Mouse (Mus musculus): Measurements from ENCODE around the gene Trim10.

Trim10 gene

DNA sequence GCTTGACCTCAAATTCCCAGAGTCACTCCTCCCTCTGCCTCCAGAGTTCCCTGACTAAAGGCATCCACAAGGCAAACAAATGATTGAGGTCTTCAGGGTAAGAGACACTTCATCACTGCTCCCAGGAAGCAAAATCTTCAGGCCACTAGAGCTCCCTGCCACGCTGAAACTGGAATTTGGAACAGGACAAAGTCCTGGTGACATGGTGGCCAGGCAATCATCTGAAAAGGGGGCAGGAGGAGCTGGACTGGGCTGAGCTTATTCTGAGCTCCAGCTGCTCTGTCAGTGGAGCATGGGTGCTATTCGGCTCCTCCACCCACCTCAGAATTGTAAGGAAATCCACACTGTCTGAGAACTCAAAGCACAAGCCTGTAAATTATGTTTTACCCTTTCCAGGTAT, 42.7 kb downstream of the Trim10 start:
- DNase-seq (ENCODE audit: low spot score): no peak

DNA sequence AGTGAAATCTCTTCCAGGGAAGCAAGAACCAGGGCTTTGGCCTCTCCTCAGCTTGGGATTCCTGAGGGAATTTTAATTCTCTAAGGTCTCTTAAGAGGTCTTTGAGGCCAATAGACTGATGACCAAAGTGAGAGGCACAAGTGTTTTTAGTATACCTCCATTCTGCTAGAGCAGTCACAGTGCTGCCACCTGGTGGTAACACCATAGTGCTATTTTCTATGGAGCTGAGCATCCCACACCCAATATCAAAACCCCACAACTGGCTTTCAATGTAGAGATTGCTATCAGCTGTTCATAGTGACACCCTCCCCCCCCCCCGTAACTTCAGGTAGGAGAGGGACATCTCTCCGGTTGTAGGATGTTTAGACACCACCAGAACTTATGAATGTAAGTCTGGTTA, 44.7 kb downstream of the Trim10 start:
- peak; percentile 39 for DNase-seq (ENCODE audit: low spot score)

DNA sequence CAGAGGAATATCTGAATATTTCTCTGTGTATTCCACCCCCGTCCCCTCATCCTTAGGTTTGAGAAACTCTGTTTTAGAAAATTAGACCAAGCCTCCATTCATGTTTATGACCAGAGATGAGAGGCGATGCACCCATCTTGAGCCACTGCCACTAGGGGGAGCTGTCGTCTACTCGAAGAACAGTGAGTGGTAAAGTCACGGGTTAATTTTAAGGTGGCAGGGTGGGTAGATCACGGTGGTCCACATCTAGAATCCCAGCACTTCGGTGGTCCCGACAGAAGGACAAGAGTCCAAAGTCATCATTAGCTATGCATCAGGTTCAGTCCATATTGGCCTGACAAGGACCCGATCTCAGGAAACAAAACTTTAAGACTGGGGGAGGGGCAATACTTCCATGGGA, 45.7 kb downstream of the Trim10 start:
- no peak for DNase-seq (ENCODE audit: low spot score)

DNA sequence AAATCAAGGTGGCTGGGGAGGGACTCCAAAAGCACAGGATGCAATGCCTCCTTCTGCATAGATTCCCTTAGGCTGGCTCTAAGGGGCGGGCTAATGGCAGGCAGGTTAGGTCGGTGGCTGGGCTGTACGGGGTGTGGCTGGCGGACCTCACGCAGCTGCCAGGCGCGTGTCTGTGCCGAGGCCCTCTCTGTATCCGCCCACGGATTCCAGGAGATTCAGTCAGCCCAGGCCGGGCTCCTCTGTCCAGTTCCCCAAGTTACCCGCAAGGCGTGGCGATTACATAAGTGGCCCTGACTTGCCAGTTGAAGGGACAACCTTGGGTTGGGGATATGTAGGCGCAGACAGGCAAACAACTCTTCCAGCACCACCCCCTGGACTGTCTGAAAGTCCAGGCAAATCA, 50.9 kb downstream of the Trim10 start:
- DNase-seq (ENCODE audit: low spot score): no peak

DNA sequence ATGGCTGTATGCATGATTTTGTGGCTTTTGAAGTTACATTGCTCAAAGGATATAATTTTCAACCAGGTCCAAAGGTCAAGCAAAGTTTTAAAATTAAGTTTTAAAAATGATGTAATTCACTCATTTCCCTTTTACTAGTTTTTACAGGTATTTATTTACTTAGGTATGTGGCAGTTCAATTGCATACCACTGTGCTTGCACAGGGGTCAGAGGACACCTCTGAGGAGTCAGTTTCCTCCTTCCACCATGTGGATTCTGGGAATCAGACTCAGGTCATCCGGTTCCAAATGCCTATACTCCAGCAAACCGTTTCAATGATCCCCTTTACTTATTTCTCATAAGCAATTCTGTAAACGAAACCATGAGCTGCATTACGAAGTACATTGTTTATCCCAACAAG, 53.3 kb downstream of the Trim10 start:
- DNase-seq (ENCODE audit: low spot score): no peak

DNA sequence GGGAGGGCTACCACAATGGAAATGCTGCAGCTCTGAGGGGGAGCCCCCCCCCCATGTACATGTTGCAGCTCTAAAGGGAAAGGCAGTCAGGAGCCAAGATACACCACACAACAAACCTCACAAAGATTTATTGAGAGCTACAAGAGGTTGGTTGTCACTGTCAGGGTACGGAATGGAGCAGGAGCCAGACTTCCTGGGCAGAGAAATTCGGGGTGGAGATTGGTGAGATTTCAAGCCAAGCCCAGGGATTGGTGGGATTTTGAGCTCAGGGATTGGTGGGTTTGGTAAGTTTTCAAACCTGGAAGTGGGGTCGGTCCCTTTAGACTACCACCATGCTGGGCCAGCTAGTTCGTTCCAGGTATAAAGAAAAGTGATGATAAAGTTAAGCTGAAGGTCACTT, 54.1 kb downstream of the Trim10 start:
- DNase-seq (ENCODE audit: low spot score): no peak

Data from urinary bladder, postnatal 10 days (tissue).